Mouse (Mus musculus) small intestine, adult 2 months (tissue): ENCODE data around the gene Ust.

Experiments used
- CTCF ChIP-seq: fragments of 200-500 bp; IDR thresholded peaks from 2 replicates; pipeline ENCODE4 v1.5.1; 2012; ENCODE audit warnings: low read depth, mild to moderate bottlenecking, control low read depth, inconsistent platforms, low read length, moderate library complexity, mixed read lengths; ENCODE audit not compliant: insufficient replicate concordance, insufficient read length; ENCODE audit errors: extremely low read depth
- POLR2A ChIP-seq: fragments of 200-500 bp; IDR thresholded peaks from 2 replicates; pipeline ENCODE4 v1.6.1; 2012; ENCODE audit warnings: low read depth, mild to moderate bottlenecking, control low read depth, inconsistent platforms, low read length, moderate library complexity

GRCm38 (mm10) chr10:8505346-8506246, 13.0 kb downstream of the Ust start:
- TF ChIP-seq CTCF (no peak), POLR2A (no peak)
